Mouse (Mus musculus): ENCODE measurements around the gene Vwa3a. TPM values are rescaled to one million over a fixed set of nuclear protein-coding genes. Genes with fewer than 3 reads are reported as not detected.

The Vwa3a gene
- polyA plus RNA-seq, 1 experiment from 2014 or later, result 0.13 TPM

GRCm38 (mm10) chr7:120848831-120849512, 109.9 kb downstream of the Vwa3a start:
- peaks cover 19% of the 10 kb centered on the region for H3K4me1 ChIP-seq
- no peak overlapping the region for H3K27ac ChIP-seq
- 84% methylated on average over 3 of the region's 3 CpGs for WGBS
- peaks cover 15% of the 10 kb centered on the region for H3K36me3 ChIP-seq
- peaks cover 17% of the 10 kb centered on the region for H3K27me3 ChIP-seq (ENCODE audit: low read depth, poor library complexity, severe bottlenecking)
- no peak overlapping the region for H3K4me3 ChIP-seq
- no peaks in the 10 kb centered on the region for H3K9me3 ChIP-seq (replicated peaks)
- no peak for DNase-seq (ENCODE audit: low spot score)

DNA sequence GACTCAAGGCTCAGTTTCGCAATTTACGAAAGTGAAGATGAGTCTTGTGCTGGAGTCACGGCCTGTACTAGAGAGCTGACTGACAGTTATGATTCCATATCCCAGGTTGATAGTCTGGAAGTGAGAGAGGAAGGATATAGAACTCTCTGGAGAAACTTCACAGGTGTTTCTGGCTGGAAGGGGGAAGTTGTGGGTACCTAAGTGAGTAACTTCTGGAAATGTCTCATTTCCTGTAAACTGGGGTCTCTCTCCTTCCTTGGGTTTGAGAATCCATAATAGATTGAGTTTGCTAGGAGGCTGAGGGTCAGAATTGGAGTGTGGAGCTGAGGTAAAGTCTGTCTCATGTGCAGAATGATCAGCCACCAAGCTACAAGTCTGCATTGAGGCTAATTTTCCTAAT, 111.0 kb downstream of the Vwa3a start:
- Histone ChIP-seq H3K27me3 (ENCODE audit: low read depth, poor library complexity, severe bottlenecking) (peaks cover 5% of the 10 kb centered on the region), H3K36me3 (peaks cover 15% of the 10 kb centered on the region), H3K4me1 (peaks cover 7% of the 10 kb centered on the region), H3K4me3 (no peak overlapping the region), H3K27ac (no peak overlapping the region), H3K9me3 (replicated peaks) (no peaks in the 10 kb centered on the region)
- DNase-seq (ENCODE audit: low spot score), result no peak
- WGBS, result 92% methylated on average over 3 of the region's 3 CpGs

Other genes starting within 250 kb of the Vwa3a start
- gene Uqcrc2, start 104.1 kb upstream of the Vwa3a start, polyA plus RNA-seq (2016; fragmentation: Nextera tagmentation; extraction: Ambion mirVana), result 187 and 190 TPM in 2 replicates
- 0.36 and 0.46 TPM in 2 replicates for gene Pdzd9, start 69.0 kb upstream of the Vwa3a start, polyA plus RNA-seq (2016; fragmentation: Nextera tagmentation; extraction: Ambion mirVana)
- 13.5 and 13.9 TPM in 2 replicates for gene Mosmo, start 61.7 kb upstream of the Vwa3a start, polyA plus RNA-seq (2016; fragmentation: Nextera tagmentation; extraction: Ambion mirVana)
- gene Gm5737, start 73.0 kb downstream of the Vwa3a start, polyA plus RNA-seq (2016; fragmentation: Nextera tagmentation; extraction: Ambion mirVana), result not detected in 2 replicates
- gene Eef2k, start 103.5 kb downstream of the Vwa3a start, polyA plus RNA-seq (2016; fragmentation: Nextera tagmentation; extraction: Ambion mirVana), result 21.3 and 23.5 TPM in 2 replicates
- gene Polr3e, start 178.4 kb downstream of the Vwa3a start, polyA plus RNA-seq (2016; fragmentation: Nextera tagmentation; extraction: Ambion mirVana), result 46.1 and 50.7 TPM in 2 replicates
- 11.5 and 12.8 TPM in 2 replicates for gene Cdr2, start 243.0 kb downstream of the Vwa3a start, polyA plus RNA-seq (2016; fragmentation: Nextera tagmentation; extraction: Ambion mirVana)
- gene Mfsd13b, start 243.2 kb downstream of the Vwa3a start, polyA plus RNA-seq (2016; fragmentation: Nextera tagmentation; extraction: Ambion mirVana), result 0.13 and 0.20 TPM in 2 replicates

Measured in limb, embryonic 10.5 days (tissue).